Mouse (Mus musculus) frontal cortex, adult (tissue): ENCODE measurements at regions not wholly inside any gene's neighbourhood (a gene's known extent, or its start where the extent isn't known, plus 50 kb on each side); places are given as distances from the start of the nearest gene placed in this dataset.

Source experiments
- ATAC-seq: cut with Nextera tagmentation; 2 replicates; pipeline ENCODE4 v1.9.2; 2017; ENCODE audit warnings: mild to moderate bottlenecking, moderate library complexity, mixed read lengths; ENCODE audit not compliant: low TSS enrichment

DNA sequence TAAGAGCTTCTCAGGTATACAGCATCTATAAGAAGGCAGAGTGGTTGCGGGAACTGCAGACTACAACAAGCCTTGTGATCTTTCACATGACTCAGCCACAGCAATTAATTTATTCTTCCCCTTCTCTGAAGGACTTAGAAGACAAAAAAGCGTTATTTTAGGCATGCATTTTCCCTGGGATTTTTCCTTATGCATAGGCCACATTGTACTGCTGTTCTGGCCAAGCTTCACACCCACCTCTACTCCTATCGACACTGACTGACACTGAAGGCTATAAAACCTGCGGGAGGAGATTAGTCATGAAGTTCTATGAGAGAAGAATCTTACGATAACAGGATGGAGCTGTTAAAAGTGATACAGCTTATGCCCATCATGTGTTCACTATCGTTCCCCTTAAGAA lies 441.9 kb downstream of the Tox3 start:
- peak; percentile 74 for ATAC-seq

DNA sequence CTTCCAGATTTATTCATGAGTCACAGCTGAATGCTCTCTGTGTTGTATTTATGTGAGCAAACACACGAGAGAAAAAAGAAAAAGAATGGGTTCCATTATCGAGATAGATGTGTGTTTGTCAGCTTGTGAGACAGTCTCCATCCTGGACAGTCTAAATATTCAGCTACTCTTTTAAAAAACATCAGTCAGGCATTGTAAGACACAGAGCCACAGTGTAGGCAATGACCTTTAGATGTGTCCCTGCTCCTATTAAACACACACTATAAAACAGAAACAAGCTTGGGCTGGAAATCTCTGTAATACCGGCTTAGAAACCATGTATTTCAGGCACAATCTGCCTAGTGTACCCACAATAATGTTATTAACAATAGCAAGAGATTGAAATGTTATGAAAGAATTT lies 442.6 kb downstream of the Tox3 start:
- ATAC-seq: no peak

- ATAC-seq: no peak
These were observed 444.8 kb downstream of the Tox3 start for GRCm38 (mm10) chr8:89903346-89903745.

DNA sequence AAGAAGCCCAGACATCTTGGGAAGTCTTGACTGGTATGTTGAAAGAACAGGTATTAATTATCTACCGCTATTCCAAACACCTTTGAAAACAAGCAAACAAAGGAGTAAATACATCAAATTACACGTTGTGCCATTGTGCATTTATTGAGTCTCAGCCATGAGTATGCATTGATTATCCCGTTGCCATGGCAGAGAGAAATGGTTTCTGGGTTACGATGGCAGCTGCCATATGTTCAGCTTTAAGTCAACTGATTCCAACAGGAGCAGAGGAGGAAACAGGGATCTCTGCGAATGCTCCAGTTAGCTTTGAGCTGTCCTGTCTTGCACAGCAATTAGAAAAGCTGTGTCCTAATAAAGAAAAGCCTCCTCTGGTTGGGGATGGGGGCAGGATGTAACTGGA lies 475.4 kb downstream of the Tox3 start:
- ATAC-seq: peak; percentile 85

DNA sequence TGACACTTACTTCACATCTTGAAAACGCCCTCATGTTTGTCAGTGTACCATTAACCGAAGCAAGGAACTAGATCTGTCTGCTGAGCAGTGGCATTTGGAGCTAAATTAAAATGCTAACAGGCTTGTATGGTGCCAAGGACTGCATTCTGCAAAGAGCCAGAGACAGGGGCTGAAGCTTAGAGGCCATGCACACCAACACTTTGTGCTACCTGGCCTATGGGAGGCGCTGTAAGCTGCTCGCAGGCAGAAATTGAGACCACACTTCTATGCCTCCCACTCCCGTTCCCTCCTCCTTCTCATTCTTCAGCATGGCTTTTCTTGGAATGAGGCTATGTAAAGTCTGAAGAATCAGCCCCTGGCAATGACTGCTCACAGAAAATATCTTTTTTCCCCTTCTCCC lies 476.2 kb downstream of the Tox3 start:
- peak; percentile 76 for ATAC-seq

DNA sequence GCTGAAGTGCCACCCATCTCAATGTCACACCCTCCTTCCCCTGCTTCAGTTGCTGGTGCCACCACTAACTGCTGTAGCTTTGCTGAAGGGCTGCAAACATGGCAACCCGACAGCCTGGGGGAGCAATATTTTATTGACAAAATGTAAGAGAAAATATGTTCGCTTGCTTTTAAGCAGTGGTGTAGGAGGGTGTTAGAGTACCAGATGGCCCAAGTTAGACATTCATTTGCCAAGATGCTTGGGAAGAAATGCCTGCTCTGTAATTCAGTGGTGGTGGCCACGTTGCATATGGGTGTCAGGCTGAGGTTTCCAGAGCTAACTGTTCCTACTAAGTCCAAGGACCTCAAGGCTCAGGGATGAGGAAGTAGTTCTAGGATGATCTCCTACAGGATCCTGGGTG lies 488.3 kb downstream of the Tox3 start:
- peak; percentile 95 for ATAC-seq

GRCm38 (mm10) chr8:89858706-89859385 lies 489.3 kb downstream of the Tox3 start:
- no peak for ATAC-seq

- peak; percentile 47; the same call in 1 of the 2 replicates for ATAC-seq
These were observed 492.6 kb downstream of the Tox3 start for GRCm38 (mm10) chr8:89855556-89855955.

GRCm38 (mm10) chr8:89850209-89850796 lies 497.8 kb downstream of the Tox3 start:
- peak; percentile 97 for ATAC-seq

DNA sequence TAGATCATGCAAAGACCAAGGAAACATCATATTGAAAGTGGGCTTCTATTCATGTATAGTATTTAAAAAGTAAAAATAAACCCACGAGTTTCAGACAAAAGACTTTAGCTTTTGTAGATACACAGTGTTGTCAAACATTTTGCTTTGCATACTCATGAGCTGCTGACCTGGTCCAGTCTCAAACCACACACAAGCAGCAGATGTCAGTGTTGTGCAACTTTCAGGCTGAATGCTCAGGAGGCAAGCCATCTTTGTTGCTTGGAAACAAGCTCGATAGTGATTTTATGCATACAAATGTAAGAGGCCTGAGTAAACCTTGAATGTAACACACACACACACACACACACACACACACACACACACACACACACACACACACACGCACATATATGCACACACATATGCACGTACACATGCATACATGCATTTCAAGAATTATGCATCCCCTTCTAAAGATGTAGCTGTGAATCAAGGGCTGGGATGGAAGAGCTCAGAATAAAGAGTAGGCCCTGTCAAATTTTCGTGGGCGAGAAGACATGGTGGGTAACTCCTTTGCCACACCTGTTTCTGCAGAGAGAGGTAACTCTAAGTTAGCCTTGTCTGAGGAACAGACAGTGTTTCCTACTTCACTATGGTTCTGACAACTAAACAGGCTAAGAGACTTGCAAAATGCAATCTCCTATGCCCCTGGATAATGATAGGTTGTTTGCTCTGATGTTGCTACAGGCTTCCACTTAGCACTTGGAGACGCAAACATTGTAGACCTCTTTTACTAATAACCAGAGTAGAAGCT lies 498.5 kb downstream of the Tox3 start:
- ATAC-seq: peak; percentile 96

DNA sequence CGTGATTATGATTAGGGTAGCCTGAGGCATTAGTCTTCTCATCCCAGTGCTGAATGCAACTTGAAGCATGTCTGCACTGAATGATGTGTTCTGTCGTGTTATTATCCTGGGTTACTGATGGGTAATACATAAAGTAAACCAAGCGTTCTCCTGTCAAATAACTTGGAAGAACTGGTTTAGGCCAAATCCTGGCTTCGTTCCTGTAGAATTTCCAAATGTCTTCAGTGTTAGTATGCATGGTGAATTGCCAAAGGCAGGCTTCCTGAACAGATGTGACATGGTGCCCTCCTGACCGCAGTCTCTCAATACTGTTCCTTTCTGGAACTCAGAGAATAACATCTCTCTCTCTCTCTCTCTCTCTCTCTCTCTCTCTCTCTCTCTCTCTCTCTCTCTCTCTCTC lies 509.6 kb downstream of the Tox3 start:
- no peak for ATAC-seq

DNA sequence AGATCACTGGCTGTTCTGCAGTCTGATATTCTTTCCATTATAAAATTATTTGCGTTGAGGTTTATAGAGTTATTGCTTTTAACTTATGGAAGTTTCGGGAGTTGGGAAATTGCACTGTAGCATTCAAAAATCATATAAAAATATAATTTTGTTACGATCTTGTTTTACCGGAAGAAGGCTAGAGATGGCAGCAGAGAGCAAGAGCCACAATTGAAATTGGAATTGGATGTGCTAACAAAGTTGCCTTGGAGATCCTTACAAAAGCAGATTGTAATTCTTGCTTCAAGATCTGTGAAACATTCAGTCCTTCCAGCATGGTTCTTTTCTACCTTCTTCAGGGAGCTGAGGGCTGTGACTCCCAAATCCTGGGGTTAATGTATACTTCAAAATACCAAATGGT lies 514.4 kb downstream of the Tox3 start:
- no peak for ATAC-seq

DNA sequence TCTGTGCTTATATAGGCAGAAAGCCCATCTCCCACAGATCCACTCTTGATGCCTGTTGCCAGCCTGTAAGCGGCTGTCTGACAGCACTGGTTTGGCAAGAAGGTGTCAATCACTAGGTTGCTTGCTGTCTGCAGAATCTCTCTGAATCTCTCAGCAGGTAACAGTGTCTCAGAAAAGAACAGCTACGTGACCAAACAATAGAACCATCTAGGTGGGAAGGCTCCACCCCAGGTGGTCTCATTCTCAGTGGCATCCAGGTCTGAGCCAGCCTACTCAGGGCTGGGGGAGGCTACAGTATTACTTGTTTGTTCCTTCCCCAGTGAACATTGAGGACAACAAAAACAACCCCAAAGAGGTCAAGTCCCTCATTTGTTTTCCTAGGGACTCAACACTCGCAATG lies 523.6 kb downstream of the Tox3 start:
- ATAC-seq: no peak

DNA sequence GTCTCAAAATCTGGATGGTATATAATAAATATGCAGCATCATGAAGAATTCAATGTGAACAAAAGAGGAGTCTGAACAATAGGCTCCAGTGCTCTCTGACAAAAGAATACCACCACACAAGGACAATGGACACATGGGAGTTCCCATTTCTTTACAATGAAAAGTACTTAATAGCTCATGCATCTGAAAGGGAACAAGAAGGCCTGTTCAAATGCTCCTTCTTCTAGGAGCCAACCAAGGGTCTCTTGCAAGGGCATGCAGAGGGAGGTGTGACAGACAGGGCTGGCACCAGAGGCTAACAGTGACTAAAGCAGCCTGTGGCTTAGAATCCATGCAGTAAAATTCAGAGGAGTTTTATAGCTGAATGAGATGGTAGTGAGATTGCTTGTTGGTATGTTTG lies 524.5 kb downstream of the Tox3 start:
- ATAC-seq: no peak

DNA sequence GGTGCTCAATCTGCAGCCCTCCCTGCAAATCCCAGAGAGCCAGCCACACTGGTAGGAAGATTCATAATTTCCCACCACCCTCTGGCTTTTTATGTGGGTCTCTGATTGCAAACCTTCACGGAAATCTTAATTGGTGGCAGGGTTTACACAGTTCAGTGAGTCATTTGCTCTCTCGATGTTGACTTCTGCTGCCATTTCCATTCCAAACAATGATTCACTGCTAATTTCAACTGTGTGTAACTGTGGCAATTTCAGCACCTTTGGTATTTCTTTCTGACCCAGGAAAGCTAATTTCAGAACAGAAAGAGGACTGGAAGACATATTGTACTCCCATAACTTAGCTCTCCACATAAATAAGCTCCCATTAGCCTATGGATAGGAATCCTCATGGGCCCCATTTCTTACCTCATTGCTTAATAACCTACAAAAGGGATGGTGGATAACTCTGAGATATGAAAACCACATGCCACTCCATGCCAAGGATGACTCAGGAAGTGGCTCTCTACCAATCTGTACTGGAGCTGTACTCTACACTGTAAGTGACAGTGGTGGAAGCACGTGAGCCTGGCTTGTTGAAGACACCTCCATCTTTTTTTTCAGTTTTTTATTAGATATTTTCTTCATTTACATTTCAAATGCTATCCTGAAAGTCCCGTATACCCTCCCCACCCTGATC lies 536.0 kb downstream of the Tox3 start:
- no peak for ATAC-seq

DNA sequence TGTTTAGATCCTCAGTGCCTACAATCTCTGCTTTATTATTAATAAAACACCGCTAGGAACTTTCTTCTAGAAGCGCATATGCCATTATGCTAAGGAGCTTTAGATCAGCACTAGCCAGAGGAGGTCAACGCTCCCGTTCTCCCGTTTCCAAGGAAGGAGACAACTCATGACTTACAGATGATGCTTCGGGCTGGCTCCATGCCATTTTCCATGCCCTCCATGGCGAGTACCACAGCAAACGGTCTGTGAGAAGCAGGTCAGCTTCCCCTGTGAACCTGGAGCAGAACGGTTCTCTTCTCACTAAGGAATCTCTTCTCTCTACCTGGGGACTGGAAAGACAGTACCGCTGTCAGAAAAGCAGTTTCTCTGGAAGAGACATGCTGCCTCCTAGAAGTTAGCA lies 559.8 kb downstream of the Tox3 start:
- no peak for ATAC-seq

GRCm38 (mm10) chr8:89787050-89787905 lies 560.9 kb downstream of the Tox3 start:
- ATAC-seq: peak; percentile 90

GRCm38 (mm10) chr8:89785011-89785410 lies 563.1 kb downstream of the Tox3 start:
- peak; percentile 88 for ATAC-seq

DNA sequence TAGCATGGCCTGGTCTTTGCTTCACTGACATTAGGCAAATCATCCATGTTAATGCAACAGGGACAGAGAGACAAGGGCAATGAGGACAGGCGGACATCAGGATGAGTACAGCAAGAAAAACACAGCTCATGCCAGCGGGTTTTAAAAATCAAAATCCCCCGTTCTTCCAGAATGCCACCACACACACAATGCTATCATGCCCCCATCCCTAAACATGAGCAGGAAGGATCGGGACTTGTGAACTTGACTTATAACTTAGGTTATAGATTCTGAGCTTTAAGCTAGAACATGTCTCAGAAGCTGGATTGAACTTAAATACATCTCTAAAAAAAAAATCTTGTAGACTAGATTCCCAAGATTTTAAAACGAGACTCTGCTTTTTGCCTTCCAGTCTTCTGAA lies 564.8 kb downstream of the Tox3 start:
- no peak for ATAC-seq

GRCm38 (mm10) chr8:89766387-89766786 lies 581.8 kb downstream of the Tox3 start:
- ATAC-seq: no peak

DNA sequence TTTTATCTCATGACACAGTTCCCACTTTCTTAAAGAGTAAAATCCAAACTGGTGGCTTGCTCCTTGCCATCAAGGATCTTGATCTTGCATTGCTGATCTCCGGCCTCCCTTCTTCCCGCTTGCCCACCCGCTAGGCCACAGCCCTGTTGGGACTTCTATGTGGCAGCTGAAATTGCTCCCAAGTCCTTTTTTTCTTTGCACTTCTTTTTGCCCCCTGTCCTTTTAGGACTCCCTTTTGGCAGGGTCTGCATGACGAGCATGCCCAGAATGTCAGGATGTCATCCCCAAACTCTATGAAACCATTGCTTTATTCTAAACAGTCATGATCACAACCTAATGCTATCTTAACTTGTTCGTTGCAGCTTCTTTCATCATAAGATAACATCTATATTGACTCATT lies 588.6 kb downstream of the Tox3 start:
- no peak for ATAC-seq

- ATAC-seq: no peak
These were observed 589.4 kb downstream of the Tox3 start for GRCm38 (mm10) chr8:89758695-89759094.
